Mouse (Mus musculus) hindbrain, embryonic 11.5 days (tissue): ENCODE measurements around the gene Eaf2. TPM values are rescaled to one million over a fixed set of nuclear protein-coding genes. Genes with fewer than 3 reads are reported as not detected.

Experiments used
- ATAC-seq: fragments of 200-750 bp; cut with Nextera tagmentation; 2 replicates; pipeline ENCODE4 v1.8.0; 2017; ENCODE audit warnings: mild to moderate bottlenecking, moderate TSS enrichment, moderate library complexity; ENCODE audit not compliant: low FRiP score
- DNase-seq: peaks from one replicate; pipeline ENCODE4 v3.0.0-alpha.2; 2015; ENCODE audit warnings: low spot score
- H3K27ac ChIP-seq: fragments of 300-500 bp; sonication (generic); 2 replicates; pipeline ENCODE4 v1.5.1; 2014; ENCODE audit warnings: mild to moderate bottlenecking, low read depth, low read length
- H3K27me3 ChIP-seq: fragments of 300-500 bp; sonication (generic); 2 replicates; pipeline ENCODE4 v1.6.1; 2014; ENCODE audit warnings: mild to moderate bottlenecking, low read length, moderate library complexity, mixed read lengths; ENCODE audit not compliant: control insufficient read depth, insufficient read depth
- H3K36me3 ChIP-seq: fragments of 300-500 bp; sonication (generic); 2 replicates; pipeline ENCODE4 v1.6.1; 2014; ENCODE audit warnings: mild to moderate bottlenecking, low read length, moderate library complexity, mixed read lengths; ENCODE audit not compliant: control insufficient read depth, insufficient read depth
- H3K4me1 ChIP-seq: fragments of 300-500 bp; sonication (generic); replicated peaks from 2 replicates; pipeline ENCODE4 v1.6.1; 2014; ENCODE audit warnings: low read length, mixed read lengths; ENCODE audit not compliant: control insufficient read depth, insufficient read depth
- H3K4me2 ChIP-seq: fragments of 300-500 bp; sonication (generic); replicated peaks from 2 replicates; pipeline ENCODE4 v1.6.1; 2014; ENCODE audit warnings: mild to moderate bottlenecking, low read depth, low read length
- H3K4me3 ChIP-seq: fragments of 300-500 bp; sonication (generic); 2 replicates; pipeline ENCODE4 v1.5.1; 2014; ENCODE audit warnings: low read depth, low read length
- H3K9ac ChIP-seq: fragments of 300-500 bp; sonication (generic); 2 replicates; pipeline ENCODE4 v1.6.1; 2014; ENCODE audit warnings: low read depth, low read length
- H3K9me3 ChIP-seq: fragments of 300-500 bp; sonication (generic); 2 replicates; pipeline ENCODE4 v1.6.1; 2016; ENCODE audit warnings: low read length; ENCODE audit not compliant: control insufficient read depth
- WGBS: fragments of 180-500 bp; shearing (Covaris S2); extraction: QIAGEN DNeasy Blood & Tissue Kit; methylation state at CpG from one replicate; pipeline ENCODE4 v1.1.7; 2014; 5-methylcytosine and 5-hydroxymethylcytosine counted together
- polyA plus RNA-seq: library from polyadenylated mRNA; unstranded; fragments of >200 nt; fragmentation: Nextera tagmentation; extraction: Ambion mirVana; gene quantifications from 2 replicates; pipeline ENCODE4 v1.2.1, GENCODE M21; 2014

The Eaf2 gene
- polyA plus RNA-seq, 1 experiment from 2014 or later: 1.3 TPM

- H3K9ac ChIP-seq: no peak overlapping the region
- no peaks in the 10 kb centered on the region for H3K4me1 ChIP-seq
- 91% methylated on average over 3 of the region's 3 CpGs for WGBS
- H3K36me3 ChIP-seq: no peaks in the 10 kb centered on the region
- H3K4me3 ChIP-seq: no peak overlapping the region
- DNase-seq (no peak), ATAC-seq (no peak)
- H3K4me2 ChIP-seq: no peak overlapping the region
- H3K27ac ChIP-seq: no peak overlapping the region
- H3K9me3 ChIP-seq: no peaks in the 10 kb centered on the region
- H3K27me3 ChIP-seq: no peaks in the 10 kb centered on the region
These were observed 103.1 kb downstream of the Eaf2 start for GRCm38 (mm10) chr16:36771703-36772102.

- ATAC-seq: no peak
- DNase-seq: no peak
- Histone ChIP-seq H3K4me2 (no peak overlapping the region), H3K4me3 (no peak overlapping the region), H3K4me1 (no peaks in the 10 kb centered on the region), H3K9me3 (no peaks in the 10 kb centered on the region), H3K9ac (no peak overlapping the region), H3K36me3 (no peaks in the 10 kb centered on the region), H3K27ac (no peak overlapping the region), H3K27me3 (no peaks in the 10 kb centered on the region)
- WGBS: 86% methylated on average over 2 of the region's 2 CpGs
These were observed 103.6 kb downstream of the Eaf2 start for GRCm38 (mm10) chr16:36771244-36771643.

GRCm38 (mm10) chr16:36770830-36771229 lies 104.0 kb downstream of the Eaf2 start:
- Histone ChIP-seq H3K9me3 (no peaks in the 10 kb centered on the region), H3K36me3 (no peaks in the 10 kb centered on the region), H3K9ac (no peak overlapping the region), H3K4me2 (no peak overlapping the region), H3K4me1 (no peaks in the 10 kb centered on the region), H3K27ac (no peak overlapping the region), H3K27me3 (no peaks in the 10 kb centered on the region), H3K4me3 (no peak overlapping the region)
- DNase-seq (no peak), ATAC-seq (no peak)
- WGBS: 65% methylated on average over 4 of the region's 4 CpGs

- 84% methylated on average over 8 of the region's 13 CpGs for WGBS
- DNase-seq (no peak), ATAC-seq (no peak)
- Histone ChIP-seq H3K27me3 (no peaks in the 10 kb centered on the region), H3K4me1 (no peaks in the 10 kb centered on the region), H3K4me3 (no peak overlapping the region), H3K9me3 (no peaks in the 10 kb centered on the region), H3K36me3 (no peaks in the 10 kb centered on the region), H3K9ac (no peak overlapping the region), H3K27ac (no peak overlapping the region), H3K4me2 (no peak overlapping the region)
These were observed 104.5 kb downstream of the Eaf2 start for GRCm38 (mm10) chr16:36770191-36770771.

- Histone ChIP-seq H3K4me1 (no peaks in the 10 kb centered on the region), H3K9me3 (no peaks in the 10 kb centered on the region), H3K9ac (no peak overlapping the region), H3K27ac (no peak overlapping the region), H3K36me3 (no peaks in the 10 kb centered on the region), H3K4me2 (no peak overlapping the region), H3K27me3 (no peaks in the 10 kb centered on the region), H3K4me3 (no peak overlapping the region)
- 97% methylated on average over 3 of the region's 3 CpGs for WGBS
- ATAC-seq (no peak), DNase-seq (no peak)
These were observed 122.8 kb downstream of the Eaf2 start for GRCm38 (mm10) chr16:36751979-36752378.

GRCm38 (mm10) chr16:36747767-36748166 lies 127.0 kb downstream of the Eaf2 start:
- Histone ChIP-seq H3K27me3 (no peaks in the 10 kb centered on the region), H3K4me2 (no peak overlapping the region), H3K36me3 (no peaks in the 10 kb centered on the region), H3K9ac (no peak overlapping the region), H3K27ac (no peak overlapping the region), H3K9me3 (no peaks in the 10 kb centered on the region), H3K4me1 (no peaks in the 10 kb centered on the region), H3K4me3 (no peak overlapping the region)
- ATAC-seq: no peak
- DNase-seq: no peak
- WGBS: 77% methylated on average over 2 of the region's 2 CpGs

GRCm38 (mm10) chr16:36747068-36747467 lies 127.7 kb downstream of the Eaf2 start:
- H3K27me3 ChIP-seq: no peaks in the 10 kb centered on the region
- H3K36me3 ChIP-seq: no peaks in the 10 kb centered on the region
- no peak for DNase-seq
- H3K9ac ChIP-seq: no peak overlapping the region
- no peaks in the 10 kb centered on the region for H3K4me1 ChIP-seq
- no peaks in the 10 kb centered on the region for H3K9me3 ChIP-seq
- WGBS: 81% methylated on average over 4 of the region's 4 CpGs
- H3K27ac ChIP-seq: no peak overlapping the region
- H3K4me3 ChIP-seq: no peak overlapping the region
- no peak overlapping the region for H3K4me2 ChIP-seq
- no peak for ATAC-seq

- Histone ChIP-seq H3K4me1 (no peaks in the 10 kb centered on the region), H3K4me3 (no peak overlapping the region), H3K27ac (no peak overlapping the region), H3K27me3 (no peaks in the 10 kb centered on the region), H3K36me3 (no peaks in the 10 kb centered on the region), H3K9ac (no peak overlapping the region), H3K9me3 (no peaks in the 10 kb centered on the region), H3K4me2 (no peak overlapping the region)
- 89% methylated on average over 8 of the region's 8 CpGs for WGBS
- DNase-seq (no peak), ATAC-seq (no peak)
These were observed 131.2 kb downstream of the Eaf2 start for GRCm38 (mm10) chr16:36743580-36743979.
